Mouse (Mus musculus) MEL (cell line): ENCODE measurements around the gene Tas2r110. TPM values are rescaled to one million over a fixed set of nuclear protein-coding genes. Genes with fewer than 3 reads are reported as not detected.

Experiments
- DNase-seq: peaks from one replicate; pipeline ENCODE4 v3.0.0; 2011; ENCODE audit warnings: low read depth, low spot score
- H3K27ac ChIP-seq: 2 replicates; pipeline ENCODE4 v1.5.1; 2012; ENCODE audit warnings: low read depth, mild to moderate bottlenecking, control low read depth, low read length, moderate library complexity; ENCODE audit not compliant: control insufficient read depth
- H3K27me3 ChIP-seq, 2 experiments: fragments of 150-350 bp in 1 of 2; sonication (generic) in 1 of 2; 2 replicates each; pipeline ENCODE4 v1.6.1; 2012; ENCODE audit warnings: low read length in 2 of 2, mild to moderate bottlenecking in 2 of 2, improper control_type of control experiment in 1 of 2, moderate library complexity in 1 of 2; ENCODE audit not compliant: insufficient read depth in 2 of 2, control insufficient read depth in 1 of 2
- H3K36me3 ChIP-seq, 2 experiments: 2 replicates each; pipeline ENCODE4 v1.6.1; 2012 to 2014; ENCODE audit warnings: low read length in 2 of 2, improper control_type of control experiment in 1 of 2, inconsistent platforms in 1 of 2, mild to moderate bottlenecking in 1 of 2; ENCODE audit not compliant: insufficient read depth in 2 of 2, control insufficient read depth in 1 of 2
- H3K4me1 ChIP-seq, 2 experiments: fragments of 150-350 bp in 1 of 2; sonication (generic) in 1 of 2; 2 replicates each; pipeline ENCODE4 v1.6.1; 2012; ENCODE audit warnings: low read length in 2 of 2, improper control_type of control experiment in 1 of 2, mild to moderate bottlenecking in 1 of 2; ENCODE audit not compliant: insufficient read depth in 2 of 2, control insufficient read depth in 1 of 2
- H3K4me3 ChIP-seq, 2 experiments: fragments of 150-350 bp in 1 of 2; sonication (generic) in 1 of 2; 2 replicates each; pipeline ENCODE4 v1.5.1; 2012; ENCODE audit warnings: low read depth in 2 of 2, low read length in 2 of 2, mild to moderate bottlenecking in 2 of 2, moderate library complexity in 2 of 2, control low read depth in 1 of 2, improper control_type of control experiment in 1 of 2; ENCODE audit not compliant: control insufficient read depth in 1 of 2, insufficient read depth in 1 of 2
- H3K79me2 ChIP-seq: 2 replicates; pipeline ENCODE4 v1.6.1; 2012; ENCODE audit warnings: mild to moderate bottlenecking, low read length, moderate library complexity; ENCODE audit not compliant: control insufficient read depth, poor library complexity, insufficient read depth
- H3K9ac ChIP-seq: 2 replicates; pipeline ENCODE4 v1.6.1; 2012; ENCODE audit warnings: low read depth, mild to moderate bottlenecking, control low read depth, low read length, moderate library complexity; ENCODE audit not compliant: control insufficient read depth, poor library complexity, severe bottlenecking
- H3K9me3 ChIP-seq: fragments of 150-350 bp; sonication (generic); replicated peaks from 2 replicates; pipeline ENCODE4 v1.6.1; 2012; ENCODE audit warnings: mild to moderate bottlenecking, low read length, improper control_type of control experiment, moderate library complexity; ENCODE audit not compliant: insufficient read depth
- BHLHE40 ChIP-seq: IDR thresholded peaks from 2 replicates; pipeline ENCODE4 v1.6.1; 2012; ENCODE audit warnings: low read depth, mild to moderate bottlenecking, inconsistent platforms, low read length, improper control_type of control experiment, borderline replicate concordance
- CTCF ChIP-seq, 3 experiments: IDR thresholded peaks in 2 of 3; conservative IDR thresholded peaks in 1 of 3; 2 replicates each; pipeline ENCODE4 v1.5.1; 2011 to 2012; ENCODE audit warnings: low read length in 3 of 3, low read depth in 2 of 3, mild to moderate bottlenecking in 2 of 3, improper control_type of control experiment in 1 of 3, inconsistent platforms in 1 of 3, mixed read lengths in 1 of 3, moderate library complexity in 1 of 3; ENCODE audit not compliant: control insufficient read depth in 1 of 3, insufficient read depth in 1 of 3, poor library complexity in 1 of 3, severe bottlenecking in 1 of 3
- E2F4 ChIP-seq: IDR thresholded peaks from 2 replicates; pipeline ENCODE4 v1.6.1; 2011; ENCODE audit warnings: low read depth, low read length, improper control_type of control experiment, borderline replicate concordance
- EP300 ChIP-seq, 2 experiments: IDR thresholded peaks; 2 replicates each; pipeline ENCODE4 v1.6.1; 2011; ENCODE audit warnings: improper control_type of control experiment in 2 of 2, low read length in 2 of 2, low read depth in 1 of 2, mild to moderate bottlenecking in 1 of 2
- ETS1 ChIP-seq: IDR thresholded peaks from 2 replicates; pipeline ENCODE4 v1.6.1; 2012; ENCODE audit warnings: low read depth, mild to moderate bottlenecking, inconsistent platforms, low read length, improper control_type of control experiment, moderate library complexity
- GATA1 ChIP-seq: IDR thresholded peaks from 2 replicates; pipeline ENCODE4 v1.6.1; 2011; ENCODE audit warnings: low read depth, low read length, improper control_type of control experiment
- MAFK ChIP-seq: IDR thresholded peaks from 2 replicates; pipeline ENCODE4 v1.6.1; 2011; ENCODE audit warnings: low read depth, mild to moderate bottlenecking, low read length, improper control_type of control experiment, borderline replicate concordance
- MAX ChIP-seq: IDR thresholded peaks from 2 replicates; pipeline ENCODE4 v1.6.1; 2011; ENCODE audit warnings: low read length, improper control_type of control experiment
- MAZ ChIP-seq: IDR thresholded peaks from 2 replicates; pipeline ENCODE4 v1.6.1; 2012; ENCODE audit warnings: low read depth, mild to moderate bottlenecking, inconsistent platforms, low read length, improper control_type of control experiment
- MEF2A ChIP-seq: IDR thresholded peaks from 2 replicates; pipeline ENCODE4 v1.6.1; 2014; ENCODE audit warnings: low read depth, mild to moderate bottlenecking, inconsistent platforms, low read length, improper control_type of control experiment; ENCODE audit not compliant: poor library complexity, insufficient replicate concordance, severe bottlenecking; ENCODE audit errors: extremely low read depth
- MXI1 ChIP-seq: IDR thresholded peaks from 2 replicates; pipeline ENCODE4 v1.6.1; 2011; ENCODE audit warnings: mild to moderate bottlenecking, low read depth, low read length, improper control_type of control experiment
- MYC ChIP-seq: IDR thresholded peaks from 2 replicates; pipeline ENCODE4 v1.6.1; 2011; ENCODE audit warnings: low read depth, mild to moderate bottlenecking, low read length, improper control_type of control experiment, moderate library complexity
- NELFE ChIP-seq: IDR thresholded peaks from 2 replicates; pipeline ENCODE4 v1.6.1; 2011; ENCODE audit warnings: low read depth, low read length, improper control_type of control experiment
- NRF1 ChIP-seq: IDR thresholded peaks from 2 replicates; pipeline ENCODE4 v1.6.1; 2014; ENCODE audit warnings: low read depth, mild to moderate bottlenecking, inconsistent platforms, low read length, improper control_type of control experiment, moderate library complexity; ENCODE audit not compliant: poor library complexity, insufficient read depth, severe bottlenecking
- POLR2A ChIP-seq, 2 experiments: IDR thresholded peaks; 2 replicates each; pipeline ENCODE4 v1.6.1; 2011 to 2012; ENCODE audit warnings: low read length in 2 of 2, mild to moderate bottlenecking in 2 of 2, control low read depth in 1 of 2, improper control_type of control experiment in 1 of 2, low read depth in 1 of 2, moderate library complexity in 1 of 2; ENCODE audit not compliant: control insufficient read depth in 1 of 2, insufficient read depth in 1 of 2, poor library complexity in 1 of 2
- POLR2AphosphoS2 ChIP-seq: IDR thresholded peaks from 2 replicates; pipeline ENCODE4 v1.6.1; 2011; ENCODE audit warnings: low read length, improper control_type of control experiment
- POLR2AphosphoS5 ChIP-seq: IDR thresholded peaks from 2 replicates; pipeline ENCODE4 v1.6.1; 2012; ENCODE audit warnings: low read depth, borderline replicate concordance, mild to moderate bottlenecking, inconsistent platforms, low read length, moderate library complexity, mixed read lengths
- RAD21 ChIP-seq: IDR thresholded peaks from 2 replicates; pipeline ENCODE4 v1.6.1; 2011; ENCODE audit warnings: mild to moderate bottlenecking, low read depth, low read length, improper control_type of control experiment
- RCOR1 ChIP-seq: IDR thresholded peaks from 2 replicates; pipeline ENCODE4 v1.6.1; 2012; ENCODE audit warnings: low read depth, mild to moderate bottlenecking, inconsistent platforms, low read length, improper control_type of control experiment
- TAL1 ChIP-seq: IDR thresholded peaks from 2 replicates; pipeline ENCODE4 v1.6.1; 2012; ENCODE audit warnings: mild to moderate bottlenecking, inconsistent platforms, low read length, moderate library complexity, mixed read lengths
- UBTF ChIP-seq: IDR thresholded peaks from 2 replicates; pipeline ENCODE4 v1.6.1; 2012; ENCODE audit warnings: low read depth, mild to moderate bottlenecking, inconsistent platforms, low read length, improper control_type of control experiment, moderate library complexity, borderline replicate concordance; ENCODE audit not compliant: insufficient read depth
- USF1 ChIP-seq: IDR thresholded peaks from 2 replicates; pipeline ENCODE4 v1.6.1; 2014; ENCODE audit warnings: low read depth, mild to moderate bottlenecking, inconsistent platforms, low read length, improper control_type of control experiment, moderate library complexity
- USF2 ChIP-seq, 2 experiments: IDR thresholded peaks; 2 replicates each; pipeline ENCODE4 v1.6.1; 2011 to 2012; ENCODE audit warnings: improper control_type of control experiment in 2 of 2, low read length in 2 of 2, borderline replicate concordance in 1 of 2, inconsistent platforms in 1 of 2, low read depth in 1 of 2, mild to moderate bottlenecking in 1 of 2; ENCODE audit not compliant: insufficient read depth in 1 of 2
- ZC3H11A ChIP-seq: IDR thresholded peaks from 2 replicates; pipeline ENCODE4 v1.6.1; 2012; ENCODE audit warnings: low read depth, mild to moderate bottlenecking, inconsistent platforms, low read length, improper control_type of control experiment
- ZMIZ1 ChIP-seq: IDR thresholded peaks from 2 replicates; pipeline ENCODE4 v1.6.1; 2012; ENCODE audit warnings: low read depth, mild to moderate bottlenecking, inconsistent platforms, low read length, improper control_type of control experiment, moderate library complexity
- polyA plus RNA-seq, 2 experiments: library from polyadenylated mRNA; stranded (reverse) in 1 of 2; unstranded in 1 of 2; fragments of >175 nt in 1 of 2; fragments of >200 nt in 1 of 2; gene quantifications; 2 replicates each; pipeline versions ENCODE4 v1.2.1 to v1.2.4; 2012; ENCODE audit warnings: low replicate concordance in 2 of 2, low read depth in 1 of 2; ENCODE audit not compliant: insufficient read length in 2 of 2, insufficient read depth in 1 of 2, missing spikeins in 1 of 2
- total RNA-seq: library from RNA; depleted of rRNA; stranded (reverse); fragments of 300-350 nt; gene quantifications from 2 replicates; pipeline ENCODE4 v1.2.3, GENCODE M21; 2012

Gene Tas2r110
- total and polyA plus RNA-seq, 3 experiments = not detected

DNA sequence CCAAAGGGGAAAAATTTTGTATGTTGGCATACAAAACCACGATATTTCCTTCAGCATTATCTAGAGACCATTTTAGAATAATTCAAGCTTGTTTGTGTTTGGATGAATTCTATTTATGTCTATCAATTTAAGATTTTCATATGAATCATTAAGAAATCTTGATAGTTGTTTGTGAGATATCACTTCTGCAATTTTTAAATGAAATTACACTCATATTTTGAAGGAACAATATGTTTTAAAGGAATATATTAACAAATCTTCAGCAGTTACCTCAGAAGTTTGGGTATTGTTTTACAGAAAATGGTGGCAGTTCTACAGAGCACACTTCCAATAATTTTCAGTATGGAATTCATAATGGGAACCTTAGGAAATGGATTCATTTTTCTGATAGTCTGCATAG is 24.9 kb downstream of the Tas2r110 start, which contains the start of gene Tas2r113:
TSS of gene Tas2r113 (plus strand) at position 301 of the 400 bp plus-strand sequence.
- TF ChIP-seq USF2 (IDR thresholded peaks at IDR 0.05; ENCODE audit: borderline replicate concordance in 1 of 2, insufficient read depth in 1 of 2, low read depth in 1 of 2, low read length in 2 of 2) (no peak), ZMIZ1 (no peak), CTCF (IDR thresholded peaks at IDR 0.05 in 2 of 3, conservative IDR thresholded peaks at IDR 0.05 in 1 of 3; ENCODE audit: control insufficient read depth in 1 of 3, insufficient read depth in 1 of 3, low read depth in 2 of 3, low read length in 3 of 3, poor library complexity in 1 of 3, severe bottlenecking in 1 of 3) (no peak), MEF2A (no peak), BHLHE40 (no peak), MYC (no peak), TAL1 (no peak), MAZ (no peak), ETS1 (no peak), RAD21 (no peak), MAFK (no peak), GATA1 (no peak), POLR2A (IDR thresholded peaks at IDR 0.05; ENCODE audit: control insufficient read depth in 1 of 2, insufficient read depth in 1 of 2, low read depth in 1 of 2, low read length in 2 of 2, poor library complexity in 1 of 2) (no peak), POLR2AphosphoS5 (no peak), ZC3H11A (no peak), NRF1 (no peak), UBTF (no peak), E2F4 (no peak)
- Histone ChIP-seq H3K36me3 (no peaks in the 10 kb centered on the region), H3K4me3 (no peak within 1 kb of the TSS), H3K9ac (no peak within 1 kb of the TSS), H3K27me3 (no peaks in the 10 kb centered on the region), H3K27ac (no peak within 1 kb of the TSS), H3K4me1 (no peaks in the 10 kb centered on the region), H3K9me3 (no peaks in the 10 kb centered on the region), H3K79me2 (no peaks in the 10 kb centered on the region)
- no peak for DNase-seq

- H3K36me3 ChIP-seq = no peaks in the 10 kb centered on the region
- no peaks in the 10 kb centered on the region for H3K9me3 ChIP-seq
- no peak within 1 kb of the TSS for H3K4me3 ChIP-seq
- TF ChIP-seq POLR2AphosphoS2 = no peak
- TF ChIP-seq USF1 = no peak
- TF ChIP-seq ZC3H11A = no peak
- TF ChIP-seq RCOR1 = no peak
- no peak for TF ChIP-seq EP300 (IDR thresholded peaks at IDR 0.05; ENCODE audit: low read depth in 1 of 2, low read length in 2 of 2)
- no peak for TF ChIP-seq MXI1
- TF ChIP-seq NELFE = no peak
- TF ChIP-seq MAX = no peak
- TF ChIP-seq NRF1 = no peak
- TF ChIP-seq MAFK = no peak
- TF ChIP-seq E2F4 = no peak
- H3K9ac ChIP-seq = no peak within 1 kb of the TSS
- H3K79me2 ChIP-seq = no peaks in the 10 kb centered on the region
- H3K27me3 ChIP-seq = no peaks in the 10 kb centered on the region
- DNase-seq = no peak
- no peak within 1 kb of the TSS for H3K27ac ChIP-seq
- H3K4me1 ChIP-seq = no peaks in the 10 kb centered on the region
These were observed 41.5 kb downstream of the Tas2r110 start, which contains the start of gene Tas2r125 for GRCm38 (mm10) chr6:132909351-132909750. TSS of gene Tas2r125 (plus strand) at chr6:132909651.
